Mouse (Mus musculus) kidney, postnatal 10 days (tissue): ENCODE measurements at regions not wholly inside any gene's neighbourhood (a gene's known extent, or its start where the extent isn't known, plus 50 kb on each side); places are given as distances from the start of the nearest gene placed in this dataset.

Experiments
- DNase-seq: peaks from one replicate; pipeline ENCODE4 v3.0.0; 2021; ENCODE audit warnings: mixed read lengths

DNA sequence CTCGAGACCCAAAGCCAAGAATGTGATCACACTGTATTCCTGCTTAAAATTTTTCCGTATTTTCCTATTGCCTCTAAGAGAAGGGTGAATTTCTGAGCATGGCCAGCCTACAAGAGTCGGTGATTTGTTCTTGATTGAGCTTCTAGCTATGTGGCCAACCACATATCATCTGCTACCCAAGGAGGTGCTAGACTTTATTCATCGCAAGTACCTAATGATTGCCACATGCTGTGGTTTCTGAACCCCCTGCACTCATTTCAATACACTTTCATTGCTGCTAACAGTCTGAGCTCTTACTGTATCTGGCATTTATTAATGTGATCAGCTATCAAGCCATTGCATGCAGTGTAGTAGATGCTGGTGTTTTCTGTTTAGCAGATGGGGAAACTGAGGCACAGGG lies 432.2 kb downstream of the Ttll7 start:
- no peak for DNase-seq

GRCm38 (mm10) chr3:147285496-147285895 lies 433.3 kb downstream of the Ttll7 start:
- no peak for DNase-seq

DNA sequence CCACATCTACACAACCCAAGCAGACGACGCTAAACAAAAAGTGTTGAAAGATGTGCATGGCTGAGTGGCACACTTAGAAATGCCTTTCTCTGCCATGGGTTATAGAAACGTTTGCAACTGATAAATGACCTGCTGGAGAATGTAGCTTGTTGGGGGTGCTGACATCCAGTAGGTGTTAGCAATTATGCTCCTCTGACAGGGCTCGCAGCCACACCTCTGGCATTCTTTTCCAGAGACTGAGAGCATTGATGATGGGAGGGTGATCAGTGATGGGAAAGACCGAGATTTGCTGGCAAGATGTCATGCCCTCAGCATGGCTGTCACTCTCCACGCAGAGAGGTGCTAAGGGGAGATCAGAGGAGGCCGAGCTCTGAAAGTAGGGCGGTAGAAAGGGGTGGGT lies 435.3 kb downstream of the Ttll7 start:
- DNase-seq: no peak

- DNase-seq: no peak
Observed at GRCm38 (mm10) chr3:147291696-147292327, 439.6 kb downstream of the Ttll7 start.

- DNase-seq: no peak
Observed at GRCm38 (mm10) chr3:147298065-147298464, 445.9 kb downstream of the Ttll7 start.

GRCm38 (mm10) chr3:147325522-147325921 lies 473.4 kb downstream of the Ttll7 start:
- DNase-seq: no peak

DNA sequence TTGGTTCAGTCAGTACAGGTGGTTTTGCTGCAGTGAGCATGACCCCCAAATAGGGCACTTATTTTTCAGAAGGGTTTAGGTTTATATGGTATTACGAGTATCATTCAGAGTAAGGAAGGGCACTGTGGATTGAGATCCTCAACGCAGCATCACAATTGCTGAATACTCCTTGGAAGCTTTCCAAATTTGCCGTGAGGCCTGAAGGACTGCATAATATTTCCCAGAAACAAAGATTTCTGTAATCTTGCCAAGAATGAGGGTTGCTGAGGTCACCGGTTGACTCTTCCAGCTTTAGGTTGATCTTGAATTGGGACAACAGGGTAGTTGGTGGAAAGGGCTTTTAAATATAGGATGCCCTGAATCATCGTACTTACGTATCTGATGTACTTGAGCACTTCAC lies 482.1 kb downstream of the Ttll7 start:
- DNase-seq: no peak

DNA sequence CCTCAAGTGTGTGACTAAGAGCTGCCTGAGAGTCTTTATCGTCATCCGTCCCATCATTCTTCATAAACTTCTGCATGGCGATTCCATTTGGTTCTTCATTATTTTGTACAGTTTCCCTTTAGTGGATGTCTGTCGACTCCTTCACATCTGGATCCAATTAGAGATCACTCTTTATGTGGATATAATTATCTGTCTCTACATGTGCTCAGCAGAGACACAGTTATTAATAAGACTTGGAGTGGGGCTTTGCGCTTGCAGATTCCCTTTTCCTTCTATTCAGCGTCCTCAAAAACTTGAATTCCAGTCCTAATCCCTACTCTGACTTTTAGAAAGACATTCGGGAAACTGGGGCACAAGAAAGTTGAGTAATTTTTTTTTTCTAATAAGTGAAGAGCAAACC lies 483.1 kb downstream of the Ttll7 start:
- no peak for DNase-seq

- no peak for DNase-seq
Observed at GRCm38 (mm10) chr3:147339427-147339826, 487.3 kb downstream of the Ttll7 start.

- DNase-seq: no peak
Observed at GRCm38 (mm10) chr3:147347278-147348039, 495.3 kb downstream of the Ttll7 start.

GRCm38 (mm10) chr3:147387077-147387476 lies 534.9 kb downstream of the Ttll7 start:
- DNase-seq: no peak

GRCm38 (mm10) chr3:147398298-147398697 lies 546.1 kb downstream of the Ttll7 start:
- DNase-seq: no peak

GRCm38 (mm10) chr3:147412274-147412673 lies 560.1 kb downstream of the Ttll7 start:
- DNase-seq: no peak

DNA sequence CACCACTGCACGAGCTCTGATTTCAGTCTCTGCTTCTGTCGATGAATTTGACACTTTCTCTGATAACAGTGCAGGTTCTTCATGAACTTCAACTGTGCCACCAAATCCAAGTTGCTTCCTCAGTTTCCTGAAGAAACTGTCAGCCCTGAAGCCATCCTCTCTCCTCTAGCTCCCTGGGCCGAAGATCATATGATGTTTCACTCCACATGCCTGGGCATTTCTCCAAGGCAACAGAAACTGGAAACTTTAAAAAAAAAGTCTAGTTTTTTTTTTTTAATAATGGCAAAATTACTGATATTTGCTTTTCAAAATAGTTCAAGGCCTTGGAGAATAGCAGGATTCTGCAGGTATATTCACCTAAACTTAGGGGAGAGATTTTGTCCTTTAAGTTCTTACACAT lies 564.8 kb downstream of the Ttll7 start:
- DNase-seq: no peak

- no peak for DNase-seq
Observed at GRCm38 (mm10) chr3:147419129-147419528, 567.0 kb downstream of the Ttll7 start.

GRCm38 (mm10) chr3:147422196-147422595 lies 570.0 kb downstream of the Ttll7 start:
- no peak for DNase-seq

GRCm38 (mm10) chr3:147423895-147424575 lies 571.9 kb downstream of the Ttll7 start:
- no peak for DNase-seq

DNA sequence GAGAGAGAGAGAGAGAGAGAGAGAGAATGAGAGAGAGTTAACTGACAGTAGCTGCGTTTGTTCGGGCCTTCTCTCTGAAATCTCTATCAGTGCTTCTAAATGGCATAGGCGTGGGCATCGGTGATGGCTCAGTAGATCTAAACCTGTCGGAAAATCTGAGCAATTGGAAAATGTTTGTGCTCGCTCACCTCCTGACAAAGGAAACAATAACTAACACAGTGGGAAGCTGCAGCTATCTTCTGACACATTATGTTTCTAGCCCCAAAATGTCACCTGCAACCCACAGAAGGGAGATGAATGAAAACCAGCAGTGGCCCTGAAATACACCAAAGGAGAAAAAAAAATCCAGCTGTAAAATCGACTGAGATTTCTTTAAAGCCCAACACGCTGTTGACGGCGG lies 576.7 kb downstream of the Ttll7 start:
- DNase-seq: no peak

DNA sequence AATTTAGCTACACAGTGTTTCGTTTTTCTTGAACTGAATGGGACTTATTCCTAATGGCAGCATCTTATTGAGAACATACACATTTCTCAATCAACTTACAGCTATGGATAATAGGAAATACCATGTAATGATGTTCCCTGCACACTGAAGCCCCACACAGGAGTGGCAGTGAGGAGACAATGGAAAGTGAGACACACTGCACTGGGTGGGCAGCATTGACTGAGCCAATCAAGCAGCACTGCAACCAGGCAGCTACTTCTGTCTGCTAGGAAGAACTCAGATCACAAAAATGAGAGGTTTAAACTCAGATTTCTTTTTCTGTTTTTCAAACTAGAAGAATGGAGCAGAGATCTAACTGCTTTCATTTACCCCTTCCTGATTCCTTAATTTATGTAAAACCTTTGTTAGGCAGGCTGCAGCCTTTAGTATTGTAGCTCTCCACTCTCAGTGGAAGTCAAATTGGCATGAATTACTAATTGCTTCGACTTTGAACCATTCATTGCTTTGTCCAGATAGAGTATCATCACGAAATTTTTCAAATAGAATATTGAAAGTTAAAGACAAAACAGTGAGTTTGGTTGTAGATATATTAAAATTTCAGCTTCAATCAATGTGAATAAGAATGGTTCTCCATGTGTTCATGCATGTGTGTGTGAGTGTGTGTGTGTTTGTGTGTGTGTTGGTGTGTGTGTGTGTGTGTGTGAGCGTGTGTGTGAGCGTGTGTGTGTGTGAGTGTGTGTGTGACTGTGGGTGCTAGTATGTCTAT lies 590.9 kb downstream of the Ttll7 start:
- no peak for DNase-seq

- DNase-seq: no peak
Observed at GRCm38 (mm10) chr3:147443691-147443960, 591.5 kb downstream of the Ttll7 start.

- no peak for DNase-seq
Observed at GRCm38 (mm10) chr3:147444005-147444763, 592.0 kb downstream of the Ttll7 start.

DNA sequence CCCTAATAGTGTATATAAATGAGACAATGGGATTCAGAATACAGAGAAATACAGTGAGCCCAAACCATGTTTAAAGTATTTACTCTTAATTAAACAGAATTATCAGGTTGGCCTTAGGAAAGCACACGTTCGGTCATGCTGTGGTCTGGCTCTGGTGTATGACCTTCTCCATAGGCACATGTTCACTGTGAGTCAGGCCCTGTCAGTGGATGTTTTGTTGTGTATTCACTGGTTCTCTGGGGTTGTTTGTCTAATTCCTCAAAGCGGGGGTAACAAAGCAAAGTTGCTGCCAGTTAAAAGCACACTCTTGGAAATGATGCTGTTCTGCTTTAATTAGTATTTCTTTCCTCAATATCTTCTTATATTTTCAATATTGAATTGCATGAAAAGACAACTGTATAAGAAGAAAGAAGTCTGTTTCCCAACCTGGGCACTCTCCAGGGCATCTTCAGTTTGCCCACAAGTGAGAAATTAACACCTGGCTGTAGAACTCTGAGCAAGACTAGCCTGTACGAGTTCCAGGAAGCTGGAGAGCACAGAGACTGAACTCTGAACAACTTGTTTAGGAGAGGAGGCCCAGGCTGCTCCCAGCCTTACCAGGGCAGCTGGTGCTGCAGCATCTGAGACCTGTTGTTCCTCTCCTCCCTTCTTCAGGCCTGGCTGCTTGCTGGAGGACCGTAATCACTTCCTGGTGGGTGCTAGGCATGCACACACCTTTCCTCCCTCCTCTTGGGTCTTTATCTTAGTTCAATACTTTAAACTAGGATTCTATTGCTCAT lies 593.1 kb downstream of the Ttll7 start:
- no peak for DNase-seq
